Mouse (Mus musculus) urinary bladder, adult 18-20 months (tissue): ENCODE measurements around the gene Aars2.

Experiments
- DNase-seq, 2 experiments: peaks; one replicate each; pipeline ENCODE4 v3.0.0; 2022; ENCODE audit warnings: low spot score in 2 of 2, mixed read lengths in 2 of 2

Gene Aars2

DNA sequence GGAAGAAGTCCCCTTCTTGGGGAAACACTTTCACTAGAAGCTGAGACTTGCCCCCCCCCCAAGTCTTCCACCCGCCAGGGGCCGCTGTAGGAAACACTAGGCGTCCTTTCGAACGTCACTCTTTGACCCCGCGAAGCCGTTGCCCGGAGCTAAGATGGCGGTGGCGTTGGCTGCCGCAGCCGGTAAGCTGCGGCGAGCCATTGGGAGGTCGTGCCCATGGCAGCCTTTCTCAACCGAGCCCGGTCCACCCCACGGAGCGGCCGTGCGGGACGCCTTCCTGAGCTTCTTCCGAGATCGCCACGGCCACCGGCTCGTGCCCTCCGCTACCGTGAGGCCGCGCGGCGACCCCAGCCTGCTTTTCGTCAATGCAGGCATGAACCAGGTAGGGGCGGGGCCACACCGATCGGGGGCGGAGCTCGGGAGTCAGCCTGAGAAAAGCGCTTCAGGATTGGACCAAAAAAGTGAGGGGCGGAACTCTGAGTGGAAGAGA lies at the start of gene Aars2:
TSS of gene Aars2 (plus strand) at position 142 of the 490 bp plus-strand sequence.
- peak; percentile 86 to 98 for DNase-seq

DNA sequence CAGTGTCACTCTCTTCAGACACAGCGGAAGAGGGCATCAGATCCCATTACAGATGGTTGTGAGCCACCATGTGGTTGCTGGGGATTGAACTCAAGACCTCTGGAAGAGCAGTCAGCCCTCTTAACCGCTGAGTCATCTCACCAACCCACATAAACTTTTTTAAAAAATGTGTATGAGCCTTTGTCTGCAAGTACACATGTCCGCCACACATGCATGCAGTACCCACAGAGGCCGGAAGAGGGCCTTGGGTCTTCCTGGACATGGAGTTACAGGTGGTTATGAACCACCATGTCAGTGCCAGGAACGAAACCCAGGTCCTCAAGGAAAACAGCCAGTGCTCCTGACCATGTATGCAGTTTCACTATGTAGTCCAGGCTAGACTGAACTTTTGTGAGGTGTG lies 49.2 kb upstream of the Aars2 start:
- DNase-seq, result no peak

DNA sequence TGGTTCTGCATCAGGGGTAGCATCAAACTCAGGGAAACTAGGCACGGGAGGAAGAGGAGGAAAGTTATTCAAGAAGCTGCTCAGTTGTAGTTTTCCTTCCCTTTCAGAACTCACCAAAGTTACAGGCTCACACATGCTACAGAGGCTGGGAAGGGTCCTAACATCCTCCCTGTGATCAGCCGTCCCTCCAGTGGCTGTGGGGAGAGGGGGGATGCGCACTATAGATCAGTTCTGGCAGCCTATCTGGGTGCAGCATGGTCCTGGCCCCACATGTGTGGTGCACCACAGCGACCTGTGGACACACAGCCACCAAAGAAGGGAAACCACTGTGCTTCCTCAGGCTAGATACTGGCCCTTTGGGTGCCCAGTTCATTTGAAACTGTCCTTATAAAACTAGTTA lies 48.1 kb upstream of the Aars2 start:
- no peak for DNase-seq

GRCm38 (mm10) chr17:45459062-45459461 lies 47.6 kb upstream of the Aars2 start:
- DNase-seq, result no peak

DNA sequence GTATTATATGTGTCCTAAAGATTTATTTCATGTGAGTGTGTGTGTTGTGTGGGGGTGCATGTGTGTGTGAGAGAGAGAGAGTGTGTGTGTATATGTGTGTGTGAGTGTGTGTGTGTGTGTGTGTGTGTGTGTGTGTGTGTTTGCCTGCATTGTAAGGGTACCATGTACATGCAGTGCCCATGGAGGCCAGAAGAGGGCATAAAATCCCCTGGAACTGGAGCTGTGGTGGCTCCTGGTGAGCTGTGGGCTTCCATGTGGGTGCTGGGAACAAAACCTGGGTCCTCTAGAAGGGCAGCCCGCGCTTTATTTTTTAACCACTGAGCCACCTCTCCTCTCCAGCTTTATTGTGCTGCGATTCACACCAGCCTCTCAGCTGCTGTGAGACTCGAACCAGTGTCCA lies 44.1 kb upstream of the Aars2 start:
- no peak for DNase-seq

DNA sequence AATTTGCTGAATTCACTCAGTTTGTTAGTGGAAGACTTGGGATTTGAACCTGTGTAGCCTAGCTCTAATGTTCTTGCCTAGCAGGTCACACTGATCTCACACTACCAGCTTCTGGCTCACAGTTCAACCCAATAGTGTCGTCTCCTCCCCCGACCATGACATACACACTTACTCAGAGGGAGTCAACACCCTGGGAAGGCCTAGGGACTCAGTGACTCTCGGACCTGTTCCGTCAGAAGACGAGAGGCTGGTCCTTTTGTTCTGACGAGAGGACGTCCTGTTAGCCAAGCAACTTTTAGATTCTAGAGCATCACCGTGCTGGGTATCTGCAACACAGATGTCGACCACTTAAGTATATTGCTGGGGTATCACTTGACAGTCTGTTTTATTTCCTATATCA lies 42.4 kb upstream of the Aars2 start:
- DNase-seq, result no peak

DNA sequence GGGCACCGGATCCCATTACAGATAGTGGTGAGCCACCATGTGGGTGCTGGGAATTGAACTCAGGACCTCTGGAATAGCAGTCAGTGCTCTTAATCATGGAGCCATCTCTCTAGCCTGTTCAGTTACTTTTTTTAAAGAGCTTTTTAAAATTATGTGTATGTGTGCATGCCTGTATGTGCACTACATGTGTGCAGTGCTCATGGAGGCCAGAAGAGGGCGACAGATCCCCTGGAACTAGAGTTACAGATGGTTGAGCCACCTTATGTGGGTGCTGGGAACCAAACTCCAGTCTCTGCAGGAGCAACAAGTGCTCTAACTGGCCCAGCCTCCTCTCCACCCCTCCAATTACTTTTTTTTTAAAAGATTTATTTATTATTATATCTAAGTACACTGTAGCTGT lies 39.9 kb upstream of the Aars2 start:
- DNase-seq, result no peak

DNA sequence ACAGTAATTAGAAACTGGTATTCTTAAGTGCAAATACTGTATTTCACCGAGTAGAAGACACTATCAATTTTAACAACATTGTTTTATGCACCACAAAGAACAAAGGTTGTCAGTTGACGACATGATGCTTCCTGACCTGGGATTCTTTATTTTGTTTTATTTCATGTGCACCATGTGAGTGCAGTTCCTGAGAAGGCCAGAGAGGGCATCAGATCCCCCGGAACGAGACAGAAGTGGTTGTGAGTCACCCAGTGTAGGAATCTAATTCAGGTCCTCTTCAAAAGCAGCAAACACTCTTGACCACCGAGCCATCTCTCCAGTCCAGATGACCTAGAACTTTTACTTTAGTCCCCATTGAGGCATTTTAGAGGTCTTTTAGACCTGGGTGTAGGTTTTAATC lies 38.3 kb upstream of the Aars2 start:
- no peak for DNase-seq

- DNase-seq, result no peak
Observed at GRCm38 (mm10) chr17:45470726-45471125, 35.9 kb upstream of the Aars2 start.

GRCm38 (mm10) chr17:45473667-45474066 lies 33.0 kb upstream of the Aars2 start:
- DNase-seq, result no peak

GRCm38 (mm10) chr17:45474146-45474545 lies 32.5 kb upstream of the Aars2 start:
- no peak for DNase-seq

DNA sequence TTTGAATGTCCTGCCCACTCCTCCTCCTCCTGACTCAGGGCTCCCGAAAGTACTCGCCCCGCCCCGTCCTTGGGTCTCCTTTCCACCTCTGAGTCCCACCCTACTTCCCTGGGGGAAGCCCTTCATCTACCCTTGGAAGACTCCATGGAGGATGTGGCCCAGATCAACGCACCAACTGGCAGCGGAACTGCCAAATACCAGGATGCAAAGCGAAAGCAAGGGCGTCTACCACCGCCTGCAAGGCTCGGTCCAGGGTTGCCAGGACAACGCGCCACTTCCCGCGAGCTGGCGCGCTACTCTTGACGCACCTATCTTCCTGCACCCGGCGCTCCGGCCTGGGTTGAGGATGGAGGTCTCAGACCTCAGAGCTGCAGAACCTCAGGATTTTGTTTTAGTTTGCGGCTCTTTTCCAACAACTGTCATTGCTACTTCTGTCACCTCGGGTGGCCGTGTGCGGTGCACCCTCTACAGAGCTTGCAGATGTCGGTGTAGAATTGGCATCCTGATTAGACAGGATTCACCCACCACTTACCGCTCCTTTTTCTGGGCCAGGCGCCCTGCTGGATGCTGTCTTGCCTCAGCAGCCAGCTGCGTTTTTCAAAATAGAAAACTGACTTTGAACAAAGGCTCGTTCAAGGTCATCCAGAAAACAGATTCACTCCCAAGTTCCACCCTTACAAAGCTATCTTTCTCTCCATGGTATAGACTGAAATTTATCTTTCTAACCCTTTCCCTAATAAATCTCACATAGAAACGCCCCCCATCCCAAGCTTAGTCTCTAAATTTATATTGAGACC lies 31.8 kb upstream of the Aars2 start, which contains the start of gene Spats1:
TSS of gene Spats1 (minus strand) at position 747 of the 797 bp plus-strand sequence.
- DNase-seq, result peak; percentile 4 to 8

DNA sequence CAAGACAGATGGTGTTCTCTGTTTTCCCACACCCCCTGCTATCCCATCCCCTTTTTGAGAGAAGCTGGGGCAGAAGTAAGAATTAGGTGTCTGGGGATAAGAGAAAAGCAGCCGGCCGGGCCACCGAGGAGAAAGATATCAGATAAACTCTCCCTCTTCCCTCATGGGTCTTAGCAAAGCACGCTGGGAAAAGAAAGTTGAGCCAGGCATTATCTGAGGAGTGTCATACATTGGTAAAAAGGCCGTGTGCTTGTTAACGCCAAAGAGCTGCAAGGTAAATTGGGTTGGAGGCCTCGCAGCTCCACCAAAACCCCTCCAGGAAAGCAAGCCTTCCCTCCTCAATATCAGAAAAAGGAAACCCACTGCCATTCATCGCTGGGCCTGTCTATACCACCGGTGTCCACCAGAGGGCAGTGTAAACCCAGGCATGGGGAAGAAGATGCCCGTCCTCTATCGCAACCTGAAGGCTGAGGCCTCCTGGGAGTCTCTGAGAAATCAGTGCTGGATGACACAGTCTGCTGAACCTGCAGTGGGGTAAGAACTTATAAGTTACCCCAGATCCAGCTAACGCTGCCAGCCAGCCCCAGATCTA lies 28.3 kb upstream of the Aars2 start:
- peak; percentile 42 to 64 for DNase-seq

GRCm38 (mm10) chr17:45480429-45480828 lies 26.2 kb upstream of the Aars2 start:
- no peak for DNase-seq

GRCm38 (mm10) chr17:45485581-45485980 lies 21.1 kb upstream of the Aars2 start:
- DNase-seq, result no peak

DNA sequence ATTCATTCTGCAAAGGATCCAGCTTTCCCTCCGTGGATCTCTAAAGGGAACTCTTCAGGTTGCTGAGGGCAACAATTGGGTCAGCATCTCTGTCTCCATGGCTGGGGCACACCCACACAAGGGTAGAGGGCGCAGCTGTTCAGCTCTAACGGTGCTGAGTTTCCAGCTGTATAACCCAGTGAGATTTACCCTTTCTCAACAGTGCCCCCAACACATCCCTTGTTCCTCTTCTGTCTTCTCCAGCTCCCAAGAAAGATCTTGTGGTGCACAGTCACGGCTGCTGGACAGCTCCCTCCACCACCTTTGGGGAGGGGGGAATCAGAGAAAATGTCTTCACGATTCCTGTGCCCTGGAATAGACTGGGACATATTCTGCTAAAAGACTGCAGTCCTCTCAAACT lies 19.4 kb upstream of the Aars2 start:
- no peak for DNase-seq

GRCm38 (mm10) chr17:45488321-45489254 lies 18.1 kb upstream of the Aars2 start:
- no peak for DNase-seq

DNA sequence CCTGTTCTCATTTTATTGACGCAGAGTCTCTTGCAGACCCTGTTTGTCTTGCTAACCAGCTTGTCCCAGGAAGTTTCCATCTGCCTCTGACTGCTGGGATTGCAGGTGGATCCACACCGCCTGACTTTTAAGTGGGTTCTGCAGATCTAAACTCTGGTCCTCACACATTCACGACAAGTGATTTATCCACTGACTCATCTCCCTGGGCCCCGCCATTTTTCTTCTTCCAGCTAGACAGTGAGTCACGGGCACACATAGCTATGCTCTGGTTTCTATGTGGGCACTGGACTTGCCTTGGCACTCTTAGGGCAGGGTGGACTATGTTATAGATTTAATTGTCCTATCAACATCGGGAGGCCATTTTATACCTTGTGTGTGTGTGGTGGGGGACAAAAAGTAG lies 16.9 kb upstream of the Aars2 start:
- DNase-seq, result no peak

GRCm38 (mm10) chr17:45490532-45491154 lies 16.0 kb upstream of the Aars2 start:
- DNase-seq, result no peak

- DNase-seq, result no peak
Observed at GRCm38 (mm10) chr17:45495398-45495797, 11.2 kb upstream of the Aars2 start.

GRCm38 (mm10) chr17:45498397-45498796 lies 8.2 kb upstream of the Aars2 start:
- no peak for DNase-seq

GRCm38 (mm10) chr17:45499516-45499915 lies 7.1 kb upstream of the Aars2 start:
- no peak for DNase-seq
